Mouse (Mus musculus) ES-E14 (cell line): Measurements from ENCODE around the gene Ifih1.

Experiments
- CHD2 ChIP-seq: IDR thresholded peaks from 2 replicates; pipeline ENCODE4 v1.6.1; 2014; ENCODE audit warnings: mild to moderate bottlenecking, low read depth, low read length, inconsistent platforms
- ZC3H11A ChIP-seq: IDR thresholded peaks from 2 replicates; pipeline ENCODE4 v1.6.1; 2012; ENCODE audit warnings: low read depth, mild to moderate bottlenecking, inconsistent platforms, low read length, borderline replicate concordance
- ZNF384 ChIP-seq: IDR thresholded peaks from 2 replicates; pipeline ENCODE4 v1.6.1; 2012; ENCODE audit warnings: low read depth, low read length, inconsistent platforms

DNA sequence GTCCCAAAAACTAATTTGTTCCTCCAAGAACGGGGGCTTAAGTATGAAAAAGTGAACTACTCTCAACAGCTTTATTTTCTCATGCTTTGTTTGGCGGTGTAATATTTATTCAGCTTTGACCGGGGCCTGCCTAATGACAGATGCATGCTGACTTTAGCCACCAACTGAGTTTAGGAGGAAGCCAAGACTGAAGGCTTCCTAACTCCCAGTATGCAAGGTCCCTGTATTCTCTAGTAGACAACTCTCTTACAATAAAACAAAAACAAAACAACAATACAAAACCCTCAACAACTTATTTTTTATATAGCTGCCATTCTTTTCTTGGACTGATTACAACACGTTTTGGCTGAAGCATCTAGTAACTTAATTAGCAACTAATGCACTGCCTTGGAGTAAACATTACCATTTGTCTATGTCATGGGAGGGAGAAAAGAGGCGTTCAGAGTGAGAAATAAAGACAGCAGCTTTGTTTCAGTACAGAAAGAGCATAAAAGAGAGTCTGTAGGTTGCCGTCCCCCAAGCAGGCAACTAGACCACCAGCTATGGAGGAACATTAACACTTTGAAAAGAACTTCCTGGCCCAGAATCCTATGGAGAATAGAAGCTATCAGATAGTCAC, 725 bp upstream of the Ifih1 start:
- TF ChIP-seq ZC3H11A = no peak
- TF ChIP-seq ZNF384 = no peak
- no peak for TF ChIP-seq CHD2
